Mouse (Mus musculus): ENCODE data around the gene Elovl7.

DNA sequence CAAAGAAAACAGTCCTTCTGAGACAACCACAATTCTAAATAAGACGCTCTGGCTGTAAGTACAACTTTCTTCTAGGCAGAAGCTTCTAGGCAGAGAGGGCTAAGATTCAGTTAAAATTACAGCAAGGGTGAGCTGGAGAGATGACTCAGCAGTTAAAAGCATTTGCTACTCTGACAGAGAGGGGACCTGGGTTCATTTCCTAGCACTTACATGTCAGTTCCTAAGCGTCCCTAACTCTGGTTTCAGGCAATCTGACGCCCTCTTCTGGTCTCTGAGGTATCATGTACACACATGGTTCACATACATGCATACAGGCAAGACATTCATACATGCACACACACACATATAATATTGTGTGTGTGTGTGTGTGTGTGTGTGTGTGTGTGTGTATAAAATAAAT is 28.7 kb upstream of the Elovl7 start:
- no peak for TF ChIP-seq ZNF384 (IDR thresholded peaks at IDR 0.05; ENCODE audit: low read depth, low read length)
- no peak for TF ChIP-seq CHD2 (IDR thresholded peaks at IDR 0.05; ENCODE audit: low read depth, low read length)
- TF ChIP-seq HCFC1 (IDR thresholded peaks at IDR 0.05; ENCODE audit: borderline replicate concordance, insufficient read depth, low read length) = no peak
- TF ChIP-seq MAFK (IDR thresholded peaks at IDR 0.05; ENCODE audit: insufficient read depth, low read depth, low read length) = no peak
